Mouse (Mus musculus) kidney, embryonic 16.5 days (tissue): Measurements from ENCODE around the gene Adamts12. TPM values are rescaled to one million over a fixed set of nuclear protein-coding genes. Genes with fewer than 3 reads are reported as not detected.

ENCODE experiments used
- ATAC-seq: fragments of 200-750 bp; cut with Nextera tagmentation; 2 replicates; pipeline ENCODE4 v1.8.0; 2017; ENCODE audit warnings: moderate TSS enrichment; ENCODE audit not compliant: low FRiP score, low TSS enrichment
- H3K27ac ChIP-seq: fragments of 300-500 bp; sonication (generic); 2 replicates; pipeline ENCODE4 v1.5.1; 2014; ENCODE audit warnings: low read length
- H3K27me3 ChIP-seq: fragments of 300-500 bp; sonication (generic); 2 replicates; pipeline ENCODE4 v1.6.1; 2014; ENCODE audit warnings: low read length, control low read depth, mixed read lengths; ENCODE audit not compliant: insufficient read depth
- H3K36me3 ChIP-seq: fragments of 300-500 bp; sonication (generic); 2 replicates; pipeline ENCODE4 v1.6.1; 2014; ENCODE audit warnings: low read length, control low read depth, mixed read lengths; ENCODE audit not compliant: insufficient read depth
- H3K4me1 ChIP-seq: fragments of 300-500 bp; sonication (generic); 2 replicates; pipeline ENCODE4 v1.6.1; 2014; ENCODE audit warnings: low read length, control low read depth, mixed read lengths; ENCODE audit not compliant: insufficient read depth
- H3K4me2 ChIP-seq: fragments of 300-500 bp; sonication (generic); replicated peaks from 2 replicates; pipeline ENCODE4 v1.6.1; 2014; ENCODE audit warnings: low read depth, low read length
- H3K4me3 ChIP-seq: fragments of 300-500 bp; sonication (generic); 2 replicates; pipeline ENCODE4 v1.5.1; 2014; ENCODE audit warnings: mild to moderate bottlenecking, low read length
- H3K9ac ChIP-seq: fragments of 300-500 bp; sonication (generic); replicated peaks from 2 replicates; pipeline ENCODE4 v1.6.1; 2014; ENCODE audit warnings: low read length
- H3K9me3 ChIP-seq: fragments of 300-500 bp; sonication (generic); 2 replicates; pipeline ENCODE4 v1.6.1; 2016; ENCODE audit warnings: low read length, control low read depth
- WGBS: fragments of 180-500 bp; shearing (Covaris S2); extraction: QIAGEN DNeasy Blood & Tissue Kit; methylation state at CpG from one replicate; pipeline ENCODE4 v1.1.7; 2014; 5-methylcytosine and 5-hydroxymethylcytosine counted together
- polyA plus RNA-seq: library from polyadenylated mRNA; unstranded; fragments of >200 nt; fragmentation: Nextera tagmentation; extraction: Ambion mirVana; gene quantifications from 2 replicates; pipeline ENCODE4 v1.2.1, GENCODE M21; 2015

Adamts12 gene
- polyA plus RNA-seq, 1 experiment from 2014 or later = 3.6 TPM

DNA sequence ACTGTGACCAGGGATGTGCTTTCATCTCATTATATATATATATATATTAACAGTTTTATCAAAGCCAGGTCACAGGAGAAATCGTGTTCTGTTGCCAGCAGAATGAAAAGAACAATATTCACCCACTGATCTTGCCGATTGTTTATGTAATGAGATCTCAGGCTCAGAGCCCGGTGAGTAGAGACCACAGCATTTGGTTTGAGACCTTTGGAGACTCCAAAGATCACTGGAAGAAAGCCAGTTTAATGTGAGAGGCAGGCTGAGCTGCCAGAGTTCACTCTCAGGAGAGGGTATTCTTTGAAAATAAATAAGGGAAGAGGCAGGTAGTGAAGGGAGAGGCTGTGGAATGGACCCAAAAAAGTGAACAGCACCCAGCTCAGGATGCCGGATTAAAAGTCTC lies 122.1 kb downstream of the Adamts12 start:
- no peaks in the 10 kb centered on the region for H3K4me1 ChIP-seq
- H3K9ac ChIP-seq = no peak overlapping the region
- no peaks in the 10 kb centered on the region for H3K27me3 ChIP-seq
- H3K27ac ChIP-seq = no peak overlapping the region
- 45% methylated on average over 4 of the region's 4 CpGs for WGBS
- H3K9me3 ChIP-seq = no peaks in the 10 kb centered on the region
- no peaks in the 10 kb centered on the region for H3K36me3 ChIP-seq
- H3K4me2 ChIP-seq = no peak overlapping the region
- no peak for ATAC-seq
- no peak overlapping the region for H3K4me3 ChIP-seq

DNA sequence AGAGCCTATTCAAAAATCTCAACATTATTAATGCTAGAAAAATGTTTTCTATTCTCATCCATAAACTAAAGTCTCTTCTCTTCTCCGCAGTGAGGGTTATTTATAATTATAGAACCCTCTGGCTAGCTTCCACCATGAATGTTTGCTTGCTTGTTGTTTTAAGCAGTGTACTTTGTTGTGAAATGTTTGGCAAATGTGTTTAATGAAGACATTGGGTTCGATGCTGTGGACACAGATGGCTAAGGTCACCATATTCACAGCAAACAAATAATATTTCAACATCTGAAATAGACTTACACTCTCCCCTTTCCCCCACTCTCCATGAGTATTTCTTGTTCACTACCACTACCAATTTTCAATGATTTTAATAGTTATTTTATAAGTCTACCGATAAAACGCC lies 125.9 kb downstream of the Adamts12 start:
- no peak overlapping the region for H3K4me2 ChIP-seq
- no peaks in the 10 kb centered on the region for H3K27me3 ChIP-seq
- no peaks in the 10 kb centered on the region for H3K4me1 ChIP-seq
- H3K9me3 ChIP-seq = no peaks in the 10 kb centered on the region
- no peak for ATAC-seq
- no peak overlapping the region for H3K9ac ChIP-seq
- no peak overlapping the region for H3K4me3 ChIP-seq
- H3K27ac ChIP-seq = no peak overlapping the region
- WGBS = 85% methylated on average over 4 of the region's 4 CpGs
- no peaks in the 10 kb centered on the region for H3K36me3 ChIP-seq

DNA sequence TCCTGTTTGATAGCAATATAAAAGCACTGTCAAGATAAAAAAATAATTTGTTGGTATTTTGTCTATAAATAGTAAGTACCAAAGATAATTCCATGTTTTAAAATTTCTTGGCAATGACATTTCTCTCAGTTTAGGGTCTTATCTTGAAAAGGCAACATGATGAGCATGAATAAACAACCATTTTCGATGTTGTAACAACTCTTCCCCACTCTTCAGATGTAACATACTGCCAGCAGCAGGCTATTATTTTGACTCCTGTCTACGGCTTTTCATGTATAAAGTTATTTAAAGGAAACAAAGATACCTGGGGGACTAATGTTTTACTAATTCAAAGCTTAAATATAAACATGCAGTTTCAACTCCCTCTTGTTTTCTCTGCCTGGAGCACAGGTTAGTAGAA lies 128.2 kb downstream of the Adamts12 start:
- Histone ChIP-seq H3K4me3 (no peak overlapping the region), H3K4me2 (no peak overlapping the region), H3K36me3 (no peaks in the 10 kb centered on the region), H3K27me3 (no peaks in the 10 kb centered on the region), H3K4me1 (no peaks in the 10 kb centered on the region), H3K27ac (no peak overlapping the region), H3K9ac (no peak overlapping the region), H3K9me3 (no peaks in the 10 kb centered on the region)
- 59% methylated on average over 2 of the region's 2 CpGs for WGBS
- no peak for ATAC-seq

DNA sequence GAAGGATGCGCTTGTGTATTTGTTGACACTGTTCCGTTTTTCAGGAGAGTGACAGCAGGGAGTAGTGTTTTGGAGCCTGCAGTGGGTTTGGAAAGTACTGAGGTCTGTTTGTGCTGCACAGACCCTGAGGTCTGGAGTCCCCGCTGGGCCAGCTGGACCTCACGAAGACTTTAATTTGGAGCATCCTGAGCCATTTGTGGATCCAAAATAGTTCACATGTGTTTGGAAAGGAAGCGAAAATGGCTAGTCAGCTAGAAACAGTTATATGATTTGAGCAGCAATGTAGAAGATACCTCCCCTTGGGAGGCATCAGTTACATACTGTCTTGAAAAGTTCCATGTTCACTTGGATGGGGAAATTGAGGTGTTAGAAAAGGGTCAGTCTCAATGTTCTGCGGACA lies 132.5 kb downstream of the Adamts12 start:
- Histone ChIP-seq H3K9me3 (no peaks in the 10 kb centered on the region), H3K27ac (no peak overlapping the region), H3K36me3 (no peaks in the 10 kb centered on the region), H3K27me3 (no peaks in the 10 kb centered on the region), H3K4me1 (no peaks in the 10 kb centered on the region), H3K9ac (no peak overlapping the region), H3K4me3 (no peak overlapping the region), H3K4me2 (no peak overlapping the region)
- 71% methylated on average over 6 of the region's 6 CpGs for WGBS
- ATAC-seq = no peak

DNA sequence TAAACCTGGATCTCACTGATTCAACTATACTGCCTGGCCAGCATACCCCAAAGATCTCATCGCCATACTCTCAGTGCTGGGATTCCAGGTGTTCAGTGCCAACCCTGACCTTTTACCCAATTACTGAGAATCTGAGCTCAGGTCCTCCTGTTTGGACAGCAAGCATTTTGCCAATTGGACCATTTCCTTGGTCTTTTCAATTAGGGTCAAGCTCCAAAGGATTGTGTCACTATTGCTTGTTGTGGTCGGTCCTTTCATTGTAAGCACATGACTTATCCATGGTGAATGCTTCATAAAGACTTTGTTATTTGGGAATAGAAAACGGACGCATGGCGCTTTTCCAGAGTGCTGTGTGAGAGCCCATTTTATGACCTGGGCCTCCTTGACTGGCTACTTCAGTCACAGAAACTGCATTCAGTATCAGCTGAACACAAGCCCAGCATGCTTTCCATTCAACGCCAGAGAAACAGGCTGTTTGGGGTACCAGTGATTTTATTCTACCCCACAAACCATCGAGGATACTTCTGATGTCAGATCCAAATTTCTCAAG lies 133.7 kb downstream of the Adamts12 start:
- Histone ChIP-seq H3K4me2 (no peak overlapping the region), H3K9me3 (no peaks in the 10 kb centered on the region), H3K27me3 (no peaks in the 10 kb centered on the region), H3K9ac (no peak overlapping the region), H3K4me1 (no peaks in the 10 kb centered on the region), H3K36me3 (no peaks in the 10 kb centered on the region), H3K27ac (no peak overlapping the region), H3K4me3 (no peak overlapping the region)
- no peak for ATAC-seq
- 91% methylated on average over 7 of the region's 7 CpGs for WGBS

DNA sequence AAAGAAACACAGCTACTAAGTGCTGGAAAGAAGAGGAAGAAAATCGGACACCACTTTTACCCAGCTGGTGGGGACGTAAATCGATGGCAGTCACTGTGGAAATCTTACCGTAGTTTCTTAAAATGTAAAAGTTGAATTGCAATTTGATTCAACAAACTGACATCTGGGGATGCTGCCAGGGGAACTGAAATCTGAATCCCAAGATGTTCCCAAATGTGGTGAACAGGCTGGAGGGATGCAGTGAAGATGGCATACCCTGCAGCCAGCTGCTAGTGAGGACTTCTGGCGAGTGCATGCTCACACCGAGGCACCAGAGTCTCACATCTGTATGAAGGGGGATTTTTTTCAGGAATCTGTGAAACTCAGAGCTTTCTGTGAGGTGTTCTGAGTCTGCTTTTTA lies 138.5 kb downstream of the Adamts12 start:
- 53% methylated on average over 6 of the region's 6 CpGs for WGBS
- H3K9me3 ChIP-seq = no peaks in the 10 kb centered on the region
- no peaks in the 10 kb centered on the region for H3K4me1 ChIP-seq
- no peak overlapping the region for H3K27ac ChIP-seq
- H3K36me3 ChIP-seq = no peaks in the 10 kb centered on the region
- ATAC-seq = no peak
- no peak overlapping the region for H3K4me3 ChIP-seq
- no peaks in the 10 kb centered on the region for H3K27me3 ChIP-seq
- H3K4me2 ChIP-seq = no peak overlapping the region
- H3K9ac ChIP-seq = no peak overlapping the region

DNA sequence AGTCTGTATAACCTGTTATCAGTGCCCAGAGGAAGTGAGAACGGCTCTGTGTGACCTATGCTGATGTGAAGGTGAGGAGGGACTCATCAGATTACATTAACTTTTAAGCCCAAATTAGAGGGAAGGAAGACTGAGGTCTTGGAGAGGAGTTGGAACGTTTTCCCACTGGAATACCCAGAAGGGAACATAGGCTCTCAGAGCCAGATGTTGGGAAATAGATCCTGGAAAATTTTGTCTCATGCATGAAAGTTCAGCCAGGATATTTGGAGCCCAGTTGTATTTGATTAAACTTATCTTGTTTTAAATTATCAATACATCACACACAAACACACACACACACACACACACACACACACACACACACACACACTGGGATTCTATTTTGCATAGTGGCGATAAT lies 140.3 kb downstream of the Adamts12 start:
- no peaks in the 10 kb centered on the region for H3K9me3 ChIP-seq
- no peak overlapping the region for H3K27ac ChIP-seq
- 83% methylated on average over 3 of the region's 3 CpGs for WGBS
- H3K36me3 ChIP-seq = no peaks in the 10 kb centered on the region
- no peak for ATAC-seq
- no peak overlapping the region for H3K4me2 ChIP-seq
- H3K9ac ChIP-seq = no peak overlapping the region
- H3K27me3 ChIP-seq = no peaks in the 10 kb centered on the region
- 0 out of 2 replicates have a peak, but pooled peaks cover 4% of the 10 kb centered on the region for H3K4me1 ChIP-seq
- H3K4me3 ChIP-seq = no peak overlapping the region

DNA sequence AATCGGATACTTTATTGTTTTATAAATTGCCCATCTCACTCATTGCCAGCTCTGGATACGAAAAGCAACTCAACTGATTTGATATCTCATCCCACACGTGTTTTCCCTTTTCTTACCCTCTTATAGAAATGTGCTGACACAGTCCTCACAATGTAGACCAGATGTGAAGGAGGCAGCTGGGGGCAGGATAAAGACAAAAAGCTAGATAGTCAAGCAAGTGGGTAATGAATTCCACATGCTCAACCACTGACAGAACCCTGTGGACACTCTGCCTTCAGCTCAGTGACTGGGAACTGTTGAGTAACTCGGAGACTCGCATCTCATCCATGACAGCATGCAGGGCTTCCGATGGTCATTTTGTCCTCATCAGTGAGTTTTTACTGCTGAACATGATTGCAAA lies 146.4 kb downstream of the Adamts12 start:
- no peaks in the 10 kb centered on the region for H3K27me3 ChIP-seq
- H3K36me3 ChIP-seq = no peaks in the 10 kb centered on the region
- H3K4me1 ChIP-seq = 0 out of 2 replicates have a peak, but pooled peaks cover 4% of the 10 kb centered on the region
- no peak overlapping the region for H3K4me2 ChIP-seq
- H3K9me3 ChIP-seq = no peaks in the 10 kb centered on the region
- no peak for ATAC-seq
- no peak overlapping the region for H3K27ac ChIP-seq
- no peak overlapping the region for H3K4me3 ChIP-seq
- 66% methylated on average over 6 of the region's 6 CpGs for WGBS
- no peak overlapping the region for H3K9ac ChIP-seq

DNA sequence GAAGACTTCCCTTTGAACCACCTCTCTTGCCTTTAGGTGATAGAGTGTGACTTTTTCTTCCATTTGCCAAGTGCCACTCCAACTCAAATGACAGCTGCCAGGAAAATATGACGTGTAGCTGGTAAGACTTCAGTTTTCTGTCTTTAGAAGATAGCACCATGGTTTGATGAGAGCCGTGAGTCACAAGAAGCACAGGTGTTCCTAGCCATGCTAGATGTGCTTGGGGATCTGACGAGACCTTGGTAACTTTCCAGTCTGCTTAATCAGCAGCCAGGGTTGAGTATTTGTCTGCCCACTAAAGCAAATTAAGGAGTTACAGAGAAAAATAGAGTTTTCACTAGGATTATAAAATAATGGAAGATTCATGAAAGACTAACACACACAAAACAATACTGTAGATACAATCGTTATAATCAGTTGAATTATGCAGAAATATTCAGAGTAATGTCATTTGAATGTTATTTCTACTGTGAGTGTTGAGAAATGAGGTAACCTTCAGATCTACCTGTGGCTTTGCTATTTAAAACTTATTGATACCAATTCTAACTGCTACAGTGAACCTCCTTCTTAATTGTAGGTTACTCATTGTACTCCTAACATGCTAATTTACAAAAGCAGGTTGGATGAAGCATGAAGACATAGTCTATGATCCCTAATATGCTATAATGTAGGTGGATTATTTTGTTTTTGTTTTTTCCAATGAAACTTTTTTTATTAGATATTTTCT lies 169.5 kb downstream of the Adamts12 start:
- H3K4me2 ChIP-seq = no peak overlapping the region
- 85% methylated on average over 4 of the region's 4 CpGs for WGBS
- H3K36me3 ChIP-seq = 0 out of 2 replicates have a peak, but pooled peaks cover 2% of the 10 kb centered on the region
- ATAC-seq = no peak
- H3K9ac ChIP-seq = no peak overlapping the region
- H3K9me3 ChIP-seq = no peaks in the 10 kb centered on the region
- H3K4me3 ChIP-seq = no peak overlapping the region
- H3K27ac ChIP-seq = no peak overlapping the region
- no peaks in the 10 kb centered on the region for H3K27me3 ChIP-seq
- no peaks in the 10 kb centered on the region for H3K4me1 ChIP-seq

DNA sequence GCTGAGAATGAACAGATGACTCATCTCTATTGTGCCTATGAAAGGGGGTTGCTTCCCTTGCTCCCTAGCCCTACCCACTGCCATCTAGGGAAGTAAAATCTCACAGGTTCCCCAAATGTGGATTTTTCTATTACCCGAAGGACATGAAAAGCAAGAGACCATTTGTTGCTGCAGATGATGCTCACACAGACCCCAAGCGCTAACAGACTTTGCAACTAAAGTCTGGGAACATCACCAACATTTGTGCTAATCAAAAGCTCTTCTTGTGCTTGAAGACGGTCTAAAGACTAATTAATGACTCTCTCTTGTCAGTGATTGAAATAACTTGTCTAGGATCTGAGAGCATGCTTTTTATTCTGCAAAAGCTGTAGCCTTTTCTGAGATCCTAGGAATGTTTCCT lies 175.8 kb downstream of the Adamts12 start:
- no peak for ATAC-seq
- Histone ChIP-seq H3K27ac (no peak overlapping the region), H3K4me1 (no peaks in the 10 kb centered on the region), H3K27me3 (no peaks in the 10 kb centered on the region), H3K4me2 (no peak overlapping the region), H3K36me3 (0 out of 2 replicates have a peak, but pooled peaks cover 2% of the 10 kb centered on the region), H3K9ac (no peak overlapping the region), H3K9me3 (no peaks in the 10 kb centered on the region), H3K4me3 (no peak overlapping the region)
- WGBS = 86% methylated on average over 3 of the region's 3 CpGs
